Mouse (Mus musculus): ENCODE data around the gene Raph1.

- TF ChIP-seq CTCF (IDR thresholded peaks at IDR 0.05; ENCODE audit: control insufficient read depth, insufficient read depth, insufficient replicate concordance, low read depth, low read length) = no peak
- no peak for TF ChIP-seq POLR2A (IDR thresholded peaks at IDR 0.05; ENCODE audit: control insufficient read depth, low read depth, low read length)
Measured at GRCm38 (mm10) chr1:60604481-60605021, 37.6 kb upstream of the Raph1 start.
